Mouse (Mus musculus) lung, adult 2 months (tissue): ENCODE measurements around the gene Anapc2.

Experiments
- CTCF ChIP-seq: fragments of 200-500 bp; IDR thresholded peaks from 2 replicates; pipeline ENCODE4 v1.5.1; 2011; ENCODE audit warnings: mild to moderate bottlenecking, low read length, control low read depth; ENCODE audit not compliant: insufficient read depth
- POLR2A ChIP-seq: fragments of 200-500 bp; IDR thresholded peaks from 2 replicates; pipeline ENCODE4 v1.6.1; 2011; ENCODE audit warnings: low read depth, mild to moderate bottlenecking, control low read depth, low read length, borderline replicate concordance; ENCODE audit errors: extremely low read depth

GRCm38 (mm10) chr2:25303931-25304656 lies 31.8 kb downstream of the Anapc2 start:
- TF ChIP-seq POLR2A (no peak), CTCF (no peak)
